Mouse (Mus musculus) megakaryocyte, embryonic 14.5 days (primary cell): ENCODE results near the gene Gria3.

Source experiments
- FLI1 ChIP-seq: IDR thresholded peaks from 2 replicates; pipeline ENCODE4 v1.6.1; 2012; ENCODE audit warnings: low read length, inconsistent platforms, mixed read lengths
- GATA1 ChIP-seq: IDR thresholded peaks from 3 replicates; pipeline ENCODE4 v1.6.1; 2012; ENCODE audit warnings: mixed read lengths, low read length, inconsistent platforms, borderline replicate concordance

DNA sequence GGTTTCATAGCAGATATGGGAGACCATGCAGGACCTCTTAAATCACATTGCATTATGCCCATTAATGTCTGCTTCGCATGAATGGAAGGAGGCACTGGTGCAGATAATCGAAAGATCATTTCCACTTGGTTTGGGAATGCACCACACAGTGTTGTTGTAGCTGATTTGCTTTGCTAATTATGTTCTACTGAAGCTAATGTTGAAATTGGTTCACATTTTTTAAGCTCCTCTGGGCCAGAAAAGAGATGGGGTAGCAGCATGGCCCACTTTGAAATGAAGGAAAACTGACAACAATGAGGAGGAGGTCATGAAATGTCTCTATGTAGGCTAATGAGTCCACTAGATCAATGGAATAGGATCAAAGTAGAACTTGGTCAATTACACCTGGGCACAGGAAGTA, 76.8 kb downstream of the Gria3 start:
- TF ChIP-seq GATA1 (no peak), FLI1 (no peak)
